Mouse (Mus musculus): ENCODE results near the gene Gm10762.
"Not testable (repeated sequence)": the region's sequence is repeated elsewhere in the genome, so short reads cannot be mapped to it uniquely, and the experiment has no call there.

Gene Gm10762

GRCm38 (mm10) chr2:128967661-128968441, at the start of gene Gm10762:
Gene Gm10762 (minus strand): TSS chr2:128967725.
- peak; percentile 75 to 82 for DNase-seq

- DNase-seq = not testable (repeated sequence)
Measured at GRCm38 (mm10) chr2:129008867-129009266, 41.3 kb upstream of the Gm10762 start.

GRCm38 (mm10) chr2:129006194-129006749, 38.7 kb upstream of the Gm10762 start:
- no peak for DNase-seq

GRCm38 (mm10) chr2:129004872-129005271, 37.3 kb upstream of the Gm10762 start:
- no peak for DNase-seq

GRCm38 (mm10) chr2:128984746-128985145, 17.2 kb upstream of the Gm10762 start:
- DNase-seq = no peak

GRCm38 (mm10) chr2:128975572-128975971, 8.0 kb upstream of the Gm10762 start:
- DNase-seq = no peak

GRCm38 (mm10) chr2:128972301-128972700, 4.8 kb upstream of the Gm10762 start:
- DNase-seq = no peak

GRCm38 (mm10) chr2:128968475-128969083, 1.1 kb upstream of the Gm10762 start:
- DNase-seq = no peak

- peak; percentile 96 to 98 for DNase-seq
Measured at GRCm38 (mm10) chr2:128966641-128967580, 614 bp downstream of the Gm10762 start, which contains the start of gene Zc3h6. Gene Zc3h6 (plus strand): TSS chr2:128967402.

- no peak for DNase-seq
Measured at GRCm38 (mm10) chr2:128966236-128966635, 1.3 kb downstream of the Gm10762 start.

GRCm38 (mm10) chr2:128965505-128966105, 1.9 kb downstream of the Gm10762 start:
- DNase-seq = no peak

- no peak for DNase-seq
Measured at GRCm38 (mm10) chr2:128954186-128954585, 13.3 kb downstream of the Gm10762 start.

GRCm38 (mm10) chr2:128947962-128948588, 19.4 kb downstream of the Gm10762 start:
- no peak for DNase-seq

- DNase-seq = peak; percentile 95 to 96
Measured at GRCm38 (mm10) chr2:128943538-128944528, 23.7 kb downstream of the Gm10762 start, which contains the start of gene Zc3h8. Gene Zc3h8 (minus strand): TSS chr2:128944077.

- no peak for DNase-seq
Measured at GRCm38 (mm10) chr2:128936256-128936655, 31.3 kb downstream of the Gm10762 start.

- no peak for DNase-seq
Measured at GRCm38 (mm10) chr2:128930704-128931103, 36.8 kb downstream of the Gm10762 start.

GRCm38 (mm10) chr2:128928446-128928845, 39.1 kb downstream of the Gm10762 start:
- DNase-seq = no peak

GRCm38 (mm10) chr2:128924799-128925198, 42.7 kb downstream of the Gm10762 start:
- DNase-seq = no peak

Measured in spleen, adult 18-20 months (tissue).